ENCODE assay signal across 25 mouse cellular contexts in genomic region chr3:51368011-51368410, GRCm38 (mm10). TPM values are rescaled to one million over a fixed set of nuclear protein-coding genes. Genes with fewer than 3 reads are reported as not detected.
DNase-seq lines count a peak whose midpoint lies in the region; ATAC-seq and TF ChIP-seq lines count a peak whose summit lies in the region.
"Had no signal": no experiment of that assay in that cellular context is flagged by ENCODE, and none has a peak within 500 bp of the region (broad histone marks: within the 10 kb centered on the region; RNA-seq: fewer than 3 reads in every experiment).

No protein-coding gene starts in this region.

- H3K27me3 ChIP-seq in embryonic facial prominence, embryonic 14.5 days (replicated peaks; ENCODE audit: control insufficient read depth, insufficient read depth, low read length) = 0 out of 2 replicates have a peak, but pooled peaks cover 3% of the 10 kb centered on the region
- peaks cover 23% of the 10 kb centered on the region for H3K27me3 ChIP-seq in embryonic facial prominence, embryonic 10.5 days (replicated peaks; ENCODE audit: low read depth, poor library complexity, severe bottlenecking)
- no peaks in the 10 kb centered on the region for H3K27me3 ChIP-seq in liver, embryonic 13.5 days
- no peaks in the 10 kb centered on the region for H3K27me3 ChIP-seq in MEL (ENCODE audit: control insufficient read depth in 1 of 2, insufficient read depth in 2 of 2, low read length in 2 of 2)
- H3K27me3 ChIP-seq: CH12.LX had no signal

- no peak for TF ChIP-seq CTCF in MEL (IDR thresholded peaks at IDR 0.05 in 2 of 3, conservative IDR thresholded peaks at IDR 0.05 in 1 of 3; ENCODE audit: control insufficient read depth in 1 of 3, insufficient read depth in 1 of 3, low read depth in 2 of 3, low read length in 3 of 3, poor library complexity in 1 of 3, severe bottlenecking in 1 of 3)

- no peaks in the 10 kb centered on the region for H3K9me3 ChIP-seq in embryonic facial prominence, embryonic 14.5 days (ENCODE audit: control insufficient read depth, low read length)
- H3K9me3 ChIP-seq in embryonic facial prominence, embryonic 10.5 days = no peaks in the 10 kb centered on the region
- H3K9me3 ChIP-seq in liver, embryonic 13.5 days (replicated peaks) = no peaks in the 10 kb centered on the region
- no peaks in the 10 kb centered on the region for H3K9me3 ChIP-seq in MEL (replicated peaks; ENCODE audit: insufficient read depth, low read length)
- H3K9me3 ChIP-seq: embryonic facial prominence, embryonic 13.5 days; forebrain, embryonic 10.5 days; forebrain, embryonic 12.5 days had no signal

- WGBS in embryonic facial prominence, embryonic 14.5 days = 76% methylated on average over 4 of the region's 4 CpGs
- WGBS in embryonic facial prominence, embryonic 10.5 days = 85% methylated on average over 4 of the region's 4 CpGs
- WGBS in liver, embryonic 13.5 days (ENCODE audit: insufficient replicate concordance) = 50% methylated on average over 4 of the region's 4 CpGs

- TF ChIP-seq POLR2A in MEL (IDR thresholded peaks at IDR 0.05; ENCODE audit: control insufficient read depth in 1 of 2, insufficient read depth in 1 of 2, low read depth in 1 of 2, low read length in 2 of 2, poor library complexity in 1 of 2) = no peak

- no peak overlapping the region for H3K9ac ChIP-seq in embryonic facial prominence, embryonic 14.5 days (ENCODE audit: low read depth, low read length)
- H3K9ac ChIP-seq in liver, embryonic 13.5 days = no peak overlapping the region; the same call in 1 of the 2 replicates
- H3K9ac ChIP-seq in MEL (ENCODE audit: control insufficient read depth, low read depth, low read length, poor library complexity, severe bottlenecking) = no peak overlapping the region
- H3K9ac ChIP-seq: embryonic facial prominence, embryonic 13.5 days; forebrain, embryonic 12.5 days had no signal

- H3K4me2 ChIP-seq in embryonic facial prominence, embryonic 14.5 days (ENCODE audit: low read depth, low read length) = no peak overlapping the region
- H3K4me2 ChIP-seq in liver, embryonic 13.5 days = peak overlapping the region; percentile 23; the same call in 1 of the 2 replicates
- H3K4me2 ChIP-seq: embryonic facial prominence, embryonic 13.5 days; forebrain, embryonic 12.5 days had no signal

- no peak overlapping the region for H3K27ac ChIP-seq in embryonic facial prominence, embryonic 14.5 days (replicated peaks; ENCODE audit: low read depth, low read length)
- no peak overlapping the region for H3K27ac ChIP-seq in embryonic facial prominence, embryonic 10.5 days (replicated peaks)
- H3K27ac ChIP-seq in liver, embryonic 13.5 days = peak overlapping the region; percentile 73; the same call in 1 of the 2 replicates
- H3K27ac ChIP-seq in MEL (ENCODE audit: control insufficient read depth, low read depth, low read length) = no peak overlapping the region
- H3K27ac ChIP-seq: embryonic facial prominence, embryonic 13.5 days; forebrain, embryonic 10.5 days; forebrain, embryonic 12.5 days had no signal

- 0 out of 2 replicates have a peak, but pooled peaks cover 9% of the 10 kb centered on the region for H3K4me1 ChIP-seq in embryonic facial prominence, embryonic 14.5 days (ENCODE audit: control insufficient read depth, insufficient read depth, low read length)
- H3K4me1 ChIP-seq in embryonic facial prominence, embryonic 10.5 days = peaks cover 14% of the 10 kb centered on the region
- peaks cover 57% of the 10 kb centered on the region for H3K4me1 ChIP-seq in liver, embryonic 13.5 days (replicated peaks)
- peaks cover 0 to 25% of the 10 kb centered on the region in 2 experiments; a peak in 2 of 4 replicates for H3K4me1 ChIP-seq in MEL (ENCODE audit: control insufficient read depth in 1 of 2, insufficient read depth in 2 of 2, low read length in 2 of 2)

- no peaks in the 10 kb centered on the region for H3K79me2 ChIP-seq in MEL (ENCODE audit: control insufficient read depth, insufficient read depth, low read length, poor library complexity)

- intact Hi-C loops in left cerebral cortex, postnatal 4 days (cut with DNase I) = no loop called here

- H3K4me3 ChIP-seq in embryonic facial prominence, embryonic 14.5 days (ENCODE audit: low read depth, low read length) = no peak overlapping the region
- no peak overlapping the region for H3K4me3 ChIP-seq in embryonic facial prominence, embryonic 10.5 days
- no peak overlapping the region for H3K4me3 ChIP-seq in liver, embryonic 13.5 days (replicated peaks)
- H3K4me3 ChIP-seq in MEL (ENCODE audit: control insufficient read depth in 1 of 2, insufficient read depth in 1 of 2, low read depth in 2 of 2, low read length in 2 of 2) = no peak overlapping the region
- H3K4me3 ChIP-seq: embryonic facial prominence, embryonic 13.5 days; forebrain, embryonic 10.5 days; forebrain, embryonic 12.5 days had no signal

- no peak for ATAC-seq in embryonic facial prominence, embryonic 14.5 days (ENCODE audit: low read depth)
- no peak for ATAC-seq in liver, embryonic 13.5 days (ENCODE audit: low read depth)
- ATAC-seq: CD4-positive, CD25-positive, alpha-beta regulatory T cell, adult 4 months; forebrain, embryonic 14.5 days; forebrain, embryonic 16.5 days had no signal

- TF ChIP-seq EP300 in MEL (IDR thresholded peaks at IDR 0.05; ENCODE audit: low read depth in 1 of 2, low read length in 2 of 2) = 0 out of 4 replicates have a peak, but pooled peaks of 1 of the 2 experiments have one; percentile 8

- DNase-seq in embryonic facial prominence, embryonic 14.5 days (ENCODE audit: low spot score) = peak; percentile 23
- no peak for DNase-seq in embryonic facial prominence, embryonic 10.5 days (ENCODE audit: low spot score)
- DNase-seq in liver, embryonic 13.5 days = no peak
- DNase-seq in liver (no peak), MEL (ENCODE audit: low read depth, low spot score) (peak; percentile 58)
- DNase-seq in gonadal fat pad, adult 2 months (ENCODE audit: low read depth) = peak; percentile 80
- no peak for DNase-seq in cerebellum, adult 18-20 months
- no peak for DNase-seq in left cerebral cortex, postnatal 4 days
- DNase-seq: adrenal gland, adult 2 months; adrenal gland, postnatal 10 days; adrenal gland, postnatal 25 days; B cell, adult 2 months; cerebellum, adult 11 months; cerebellum, adult 2 months; cerebellum, adult 9-10 months; cerebellum, postnatal 10 days; cerebellum, postnatal 25 days had no signal

- TF ChIP-seq RAD21 in MEL (IDR thresholded peaks at IDR 0.05; ENCODE audit: low read depth, low read length) = no peak

- no peaks in the 10 kb centered on the region for H3K36me3 ChIP-seq in embryonic facial prominence, embryonic 14.5 days (ENCODE audit: control insufficient read depth, insufficient read depth, low read length)
- H3K36me3 ChIP-seq in embryonic facial prominence, embryonic 10.5 days (replicated peaks) = no peaks in the 10 kb centered on the region
- no peaks in the 10 kb centered on the region for H3K36me3 ChIP-seq in liver, embryonic 13.5 days
- peaks cover 0 to 19% of the 10 kb centered on the region in 2 experiments; a peak in 2 of 4 replicates for H3K36me3 ChIP-seq in MEL (ENCODE audit: control insufficient read depth in 1 of 2, insufficient read depth in 2 of 2, low read length in 2 of 2)
- H3K36me3 ChIP-seq: embryonic facial prominence, embryonic 13.5 days; forebrain, embryonic 10.5 days; forebrain, embryonic 12.5 days; G1E had no signal

TF ChIP-seq in MEL, 35 proteins besides CTCF, POLR2A, EP300 and RAD21 (continues in another document):
- no peak for TF ChIP-seq HCFC1 (IDR thresholded peaks at IDR 0.05; ENCODE audit: low read depth, low read length)

RNA-seq across cellular contexts. Expression of gene Elf2, which starts 27.5 kb away (rescaled TPM):
- 55.3 and 56.8 TPM in 2 replicates for polyA plus RNA-seq in embryonic facial prominence, embryonic 14.5 days (2014; fragmentation: Nextera tagmentation; extraction: Ambion mirVana)
- polyA plus RNA-seq in embryonic facial prominence, embryonic 10.5 days (2016; fragmentation: Nextera tagmentation; extraction: Ambion mirVana) = 42.0 and 49.2 TPM in 2 replicates
- polyA plus RNA-seq in liver, embryonic 13.5 days (2015; fragmentation: Nextera tagmentation; extraction: Ambion mirVana) = 24.0 and 24.4 TPM in 2 replicates
- total RNA-seq in MEL (2012; rRNA removed) = 46.5 and 50.2 TPM in 2 replicates
- 10 to 100 TPM; 38.0 to 53.3 TPM for polyA plus RNA-seq in MEL (2012; ENCODE audit: insufficient read depth in 1 of 2, insufficient read length in 2 of 2, low read depth in 1 of 2, low replicate concordance in 2 of 2, missing spikeins in 1 of 2)
- 32.7 and 36.7 TPM in 2 replicates for polyA plus RNA-seq in gonadal fat pad, adult 2 months (2012; rRNA removed)
- 10 to 100 TPM; 37.1 to 42.6 TPM for total RNA-seq in left cerebral cortex, postnatal 4 days (2021)

RNA-seq across cellular contexts. Expression of gene Mgarp, which starts 28.5 kb away (rescaled TPM):
- polyA plus RNA-seq in embryonic facial prominence, embryonic 14.5 days (2014; fragmentation: Nextera tagmentation; extraction: Ambion mirVana) = 2.5 and 5.2 TPM in 2 replicates
- 8.0 and 8.7 TPM in 2 replicates for polyA plus RNA-seq in embryonic facial prominence, embryonic 10.5 days (2016; fragmentation: Nextera tagmentation; extraction: Ambion mirVana)
- 1.1 TPM in 2 replicates for polyA plus RNA-seq in liver, embryonic 13.5 days (2015; fragmentation: Nextera tagmentation; extraction: Ambion mirVana)
- total RNA-seq in MEL (2012; rRNA removed) = 0.65 and 2.0 TPM in 2 replicates
- polyA plus RNA-seq in MEL (2012; ENCODE audit: insufficient read depth in 1 of 2, insufficient read length in 2 of 2, low read depth in 1 of 2, low replicate concordance in 2 of 2, missing spikeins in 1 of 2) = 1 to 10 TPM in 1 of 2 experiments, not detected in 1; 5.2 TPM
- 0.96 and 2.9 TPM in 2 replicates for polyA plus RNA-seq in gonadal fat pad, adult 2 months (2012; rRNA removed)
- total RNA-seq in left cerebral cortex, postnatal 4 days (2021) = not detected
- total RNA-seq: CH12.LX had no signal

RNA-seq across cellular contexts. Expression of gene Ndufc1, which starts 40.8 kb away (rescaled TPM):
- polyA plus RNA-seq in embryonic facial prominence, embryonic 14.5 days (2014; fragmentation: Nextera tagmentation; extraction: Ambion mirVana) = 663 and 761 TPM in 2 replicates
- 646 and 663 TPM in 2 replicates for polyA plus RNA-seq in embryonic facial prominence, embryonic 10.5 days (2016; fragmentation: Nextera tagmentation; extraction: Ambion mirVana)
- polyA plus RNA-seq in liver, embryonic 13.5 days (2015; fragmentation: Nextera tagmentation; extraction: Ambion mirVana) = 563 and 588 TPM in 2 replicates
- total RNA-seq in MEL (2012; rRNA removed) = 207 and 214 TPM in 2 replicates
- polyA plus RNA-seq in MEL (2012; ENCODE audit: insufficient read depth in 1 of 2, insufficient read length in 2 of 2, low read depth in 1 of 2, low replicate concordance in 2 of 2, missing spikeins in 1 of 2) = 100 to 1,000 TPM in 1 of 2 experiments, not detected in 1; 115 TPM
- 75.2 and 75.9 TPM in 2 replicates for polyA plus RNA-seq in gonadal fat pad, adult 2 months (2012; rRNA removed)
- 100 to 1,000 TPM; 211 to 236 TPM for total RNA-seq in left cerebral cortex, postnatal 4 days (2021)

RNA-seq across cellular contexts. Expression of gene Naa15, which starts 46.9 kb away (rescaled TPM):
- polyA plus RNA-seq in embryonic facial prominence, embryonic 14.5 days (2014; fragmentation: Nextera tagmentation; extraction: Ambion mirVana) = 34.5 and 34.8 TPM in 2 replicates
- polyA plus RNA-seq in embryonic facial prominence, embryonic 10.5 days (2016; fragmentation: Nextera tagmentation; extraction: Ambion mirVana) = 68.2 and 69.9 TPM in 2 replicates
- 34.5 and 47.1 TPM in 2 replicates for polyA plus RNA-seq in liver, embryonic 13.5 days (2015; fragmentation: Nextera tagmentation; extraction: Ambion mirVana)
- 36.6 and 43.4 TPM in 2 replicates for total RNA-seq in MEL (2012; rRNA removed)
- 100 to 1,000 TPM in 1 of 2 experiments, 10 to 100 TPM in 1; 61.6 to 558 TPM for polyA plus RNA-seq in MEL (2012; ENCODE audit: insufficient read depth in 1 of 2, insufficient read length in 2 of 2, low read depth in 1 of 2, low replicate concordance in 2 of 2, missing spikeins in 1 of 2)
- polyA plus RNA-seq in gonadal fat pad, adult 2 months (2012; rRNA removed) = 4.1 and 4.5 TPM in 2 replicates
- total RNA-seq in left cerebral cortex, postnatal 4 days (2021) = 10 to 100 TPM; 72.5 to 75.8 TPM

Comparison
In these comparisons a context has a peak if more than half of its experiments do, and no peak if none do; other contexts are left out.
1. DNase-seq: peak in embryonic facial prominence, embryonic 14.5 days (single experiment), MEL (single experiment) and gonadal fat pad, adult 2 months (single experiment); none in embryonic facial prominence, embryonic 10.5 days (single experiment), liver, embryonic 13.5 days (single experiment), liver (single experiment), cerebellum, adult 18-20 months (0 of 2) and left cerebral cortex, postnatal 4 days (single experiment).